Comparison of ENCODE assay signal across 11 mouse cellular contexts in genomic region chr8:120550430-120550829, GRCm38 (mm10). TPM values are rescaled to one million over a fixed set of nuclear protein-coding genes. Genes with fewer than 3 reads are reported as not detected.
DNase-seq lines count a peak whose midpoint lies in the region; ATAC-seq and TF ChIP-seq lines count a peak whose summit lies in the region.
"Had no signal": no experiment of that assay in that cellular context is flagged by ENCODE, and none has a peak within 500 bp of the region (broad histone marks: within the 10 kb centered on the region; RNA-seq: fewer than 3 reads in every experiment).

No protein-coding gene starts in this region.

- peaks cover 99% of the 10 kb centered on the region for H3K4me1 ChIP-seq in heart, embryonic 15.5 days (replicated peaks)
- H3K4me1 ChIP-seq in cortical plate, adult 2 months (ENCODE audit: control insufficient read depth, insufficient read depth, low read length), result peaks cover 22% of the 10 kb centered on the region
- H3K4me1 ChIP-seq in forebrain, postnatal 0 days (ENCODE audit: insufficient read depth), result peaks cover 47% of the 10 kb centered on the region
- H3K4me1 ChIP-seq in midbrain, embryonic 13.5 days (replicated peaks), result peaks cover 100% of the 10 kb centered on the region

- no peaks in the 10 kb centered on the region for H3K9me3 ChIP-seq in heart, embryonic 15.5 days (replicated peaks)
- no peaks in the 10 kb centered on the region for H3K9me3 ChIP-seq in forebrain, postnatal 0 days (ENCODE audit: low read length)
- no peaks in the 10 kb centered on the region for H3K9me3 ChIP-seq in midbrain, embryonic 13.5 days
- H3K9me3 ChIP-seq: limb, embryonic 15.5 days had no signal

- H3K27ac ChIP-seq in heart, embryonic 15.5 days, result peak overlapping the region; percentile 89
- H3K27ac ChIP-seq in cortical plate, adult 2 months (ENCODE audit: insufficient read depth, low read length), result peak overlapping the region; percentile 76
- H3K27ac ChIP-seq in forebrain, postnatal 0 days (ENCODE audit: low read depth, low read length), result peak overlapping the region; percentile 78
- peak overlapping the region; percentile 90 for H3K27ac ChIP-seq in midbrain, embryonic 13.5 days
- H3K27ac ChIP-seq: limb, embryonic 15.5 days; macrophage had no signal

- no peaks in the 10 kb centered on the region for H3K27me3 ChIP-seq in heart, embryonic 15.5 days
- no peaks in the 10 kb centered on the region for H3K27me3 ChIP-seq in forebrain, postnatal 0 days (ENCODE audit: insufficient read depth, low read length)
- H3K27me3 ChIP-seq in midbrain, embryonic 13.5 days, result no peaks in the 10 kb centered on the region
- H3K27me3 ChIP-seq: limb, embryonic 15.5 days had no signal

- peak overlapping the region; percentile 14; the same call in 1 of the 2 replicates for H3K4me3 ChIP-seq in heart, embryonic 15.5 days
- H3K4me3 ChIP-seq in cortical plate, adult 2 months (ENCODE audit: insufficient read depth, low read length), result no peak overlapping the region
- H3K4me3 ChIP-seq in forebrain, postnatal 0 days (ENCODE audit: low read depth, low read length), result no peak overlapping the region
- no peak overlapping the region for H3K4me3 ChIP-seq in midbrain, embryonic 13.5 days (replicated peaks)
- H3K4me3 ChIP-seq: limb, embryonic 15.5 days had no signal

- 0 out of 2 replicates have a peak overlapping the region, but pooled peaks have one; percentile 0 for H3K9ac ChIP-seq in heart, embryonic 15.5 days
- 0 out of 2 replicates have a peak overlapping the region, but pooled peaks have one; percentile 18 for H3K9ac ChIP-seq in forebrain, postnatal 0 days
- H3K9ac ChIP-seq in midbrain, embryonic 13.5 days (replicated peaks), result peak overlapping the region; percentile 57
- H3K9ac ChIP-seq: limb, embryonic 15.5 days had no signal

- 33% methylated on average over 12 of the region's 12 CpGs for WGBS in heart, embryonic 15.5 days
- 14% methylated on average over 12 of the region's 12 CpGs for WGBS in forebrain, postnatal 0 days
- WGBS in midbrain, embryonic 13.5 days, result 17% methylated on average over 12 of the region's 12 CpGs

- no peak for ATAC-seq in heart, embryonic 15.5 days (replicated peaks; ENCODE audit: insufficient number of reproducible peaks, insufficient read depth, low FRiP score, low read depth)
- no peak for ATAC-seq in forebrain, postnatal 0 days
- no peak for ATAC-seq in midbrain, embryonic 13.5 days
- no peak for ATAC-seq in erythroid progenitor cell, adult 5-6 weeks (replicated peaks; ENCODE audit: low FRiP score, poor library complexity, severe bottlenecking)
- ATAC-seq: inflammation-experienced regulatory T-cells, adult 6 months had no signal

- no peak for TF ChIP-seq POLR2A in cortical plate, adult 2 months (IDR thresholded peaks at IDR 0.05; ENCODE audit: extremely low read depth, insufficient read depth, low read length)

- TF ChIP-seq CTCF in cortical plate, adult 2 months (IDR thresholded peaks at IDR 0.05; ENCODE audit: extremely low read depth, insufficient read depth, low read length), result no peak
- TF ChIP-seq CTCF in forebrain, postnatal 0 days (IDR thresholded peaks at IDR 0.05; ENCODE audit: low read depth), result no peak

- peaks cover 8% of the 10 kb centered on the region; the same call in 1 of the 2 replicates for H3K36me3 ChIP-seq in heart, embryonic 15.5 days
- H3K36me3 ChIP-seq in forebrain, postnatal 0 days (ENCODE audit: insufficient read depth), result no peaks in the 10 kb centered on the region
- peaks cover 12% of the 10 kb centered on the region for H3K36me3 ChIP-seq in midbrain, embryonic 13.5 days

- H3K4me2 ChIP-seq in heart, embryonic 15.5 days, result peak overlapping the region; percentile 53
- peak overlapping the region; percentile 43 for H3K4me2 ChIP-seq in forebrain, postnatal 0 days (ENCODE audit: low read depth)
- peak overlapping the region; percentile 52 for H3K4me2 ChIP-seq in midbrain, embryonic 13.5 days (replicated peaks)

- intact Hi-C loops in heart, postnatal 25 days (cut with DNase I), result no loop called here
- intact Hi-C loops in left cerebral cortex, postnatal 36 days (cut with DNase I), result no loop called here

- no peak for DNase-seq in heart, postnatal 25 days (ENCODE audit: low spot score)
- no peak for DNase-seq in forebrain, postnatal 0 days
- DNase-seq in left cerebral cortex, postnatal 36 days (ENCODE audit: low spot score in 2 of 2), result no peak
- DNase-seq in frontal cortex, postnatal 36 days (ENCODE audit: low spot score in 2 of 2), result no peak

RNA-seq across cellular contexts. Expression of gene Gins2, which starts 38.7 kb away (rescaled TPM):
- polyA plus RNA-seq in heart, embryonic 15.5 days (2015; fragmentation: Nextera tagmentation; extraction: Ambion mirVana), result 43.9 and 56.2 TPM in 2 replicates
- total RNA-seq in heart, postnatal 25 days (2021), result 1 to 10 TPM; 1.2 to 1.5 TPM
- polyA plus RNA-seq in cortical plate, adult 2 months (2012; rRNA removed), result 2.2 and 2.4 TPM in 2 replicates
- 2.6 and 5.3 TPM in 2 replicates for total RNA-seq in forebrain, postnatal 0 days (2014; rRNA removed)
- 9.6 and 10.7 TPM in 2 replicates for polyA plus RNA-seq in forebrain, postnatal 0 days (2015; fragmentation: Nextera tagmentation; extraction: Ambion mirVana)
- 36.7 and 37.9 TPM in 2 replicates for polyA plus RNA-seq in midbrain, embryonic 13.5 days (2015; fragmentation: Nextera tagmentation; extraction: Ambion mirVana)
- total RNA-seq in erythroid progenitor cell, adult 5-6 weeks (2015; ENCODE audit: low replicate concordance), result 5.8 and 31.4 TPM in 2 replicates
- total RNA-seq in erythroid progenitor cell, adult 5-6 weeks (2017; ENCODE audit: low replicate concordance), result 11.9 and 21.3 TPM in 2 replicates
- 1 to 10 TPM in 1 of 2 experiments, under 1 TPM in 1; 0.74 to 1.8 TPM for total RNA-seq in left cerebral cortex, postnatal 36 days (2021)

Comparison
In these comparisons a context has a peak if more than half of its experiments do, and no peak if none do; other contexts are left out.
1. H3K9ac ChIP-seq: peak in every context shown above with its lines; median percentile 57 in midbrain, embryonic 13.5 days; 18 in forebrain, postnatal 0 days; 0 in heart, embryonic 15.5 days.